Mouse (Mus musculus): ENCODE data around the gene Rpl13. TPM values are rescaled to one million over a fixed set of nuclear protein-coding genes. Genes with fewer than 3 reads are reported as not detected.
"Not testable (repeated sequence)": the region's sequence is repeated elsewhere in the genome, so short reads cannot be mapped to it uniquely, and the experiment has no call there.

Gene Rpl13
- total and polyA plus RNA-seq, 2 experiments from 2014 or later, result 808 to 2,758 TPM

DNA sequence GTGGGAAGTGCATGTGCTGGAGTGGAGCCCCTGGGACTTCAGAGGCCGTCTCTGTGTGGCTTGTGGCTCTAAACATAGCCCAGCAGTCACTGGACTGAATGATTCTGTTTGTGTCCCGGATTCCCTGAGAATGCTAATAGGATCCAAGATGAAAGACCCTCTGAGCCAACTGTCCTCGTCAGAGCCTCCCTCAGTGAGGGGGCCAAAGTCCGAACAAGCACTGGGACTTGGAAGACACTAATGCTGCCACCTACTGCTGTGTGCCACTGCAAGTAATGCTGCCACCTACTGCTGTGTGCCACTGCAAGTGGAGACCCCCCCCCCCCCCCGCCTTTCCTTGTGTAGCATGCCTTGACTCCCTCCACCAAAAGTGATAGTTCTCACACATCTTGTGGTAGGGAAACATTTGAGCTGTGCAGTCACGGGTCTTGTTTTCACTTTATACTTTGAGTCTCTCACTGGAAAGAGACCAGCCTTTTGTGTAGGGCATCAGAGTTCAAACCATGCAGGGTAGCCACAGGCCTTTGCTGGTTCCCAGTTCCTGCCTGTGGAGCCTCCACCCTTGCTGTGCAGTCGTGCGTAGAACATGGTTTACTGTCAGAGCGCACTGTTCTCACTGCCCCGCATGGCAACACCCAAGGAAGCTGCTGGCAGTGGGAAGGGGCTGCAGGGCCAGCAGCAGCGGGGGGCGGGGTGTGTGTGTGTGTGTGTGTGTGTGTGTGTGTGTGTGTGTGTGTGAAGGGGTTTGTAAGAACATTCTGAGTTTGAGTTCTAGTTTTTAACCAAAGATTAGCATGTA is 4.2 kb upstream of the Rpl13 start:
- peaks cover 28% of the 10 kb centered on the region for H3K36me3 ChIP-seq (ENCODE audit: insufficient read depth, low read length)
- WGBS, result 56% methylated on average over 12 of the region's 12 CpGs
- ATAC-seq (peak; percentile 62), DNase-seq (ENCODE audit: low spot score) (peak; percentile 78)
- peak; percentile 51 for TF ChIP-seq CTCF (IDR thresholded peaks at IDR 0.05; ENCODE audit: low read depth)
- H3K4me3 ChIP-seq (ENCODE audit: low read length), result no peak overlapping the region
- H3K4me1 ChIP-seq (ENCODE audit: insufficient read depth, low read length), result no peaks in the 10 kb centered on the region
- H3K9me3 ChIP-seq (ENCODE audit: low read length), result no peaks in the 10 kb centered on the region
- no peak overlapping the region for H3K4me2 ChIP-seq (ENCODE audit: low read depth, low read length)
- peak overlapping the region; percentile 81 for H3K27ac ChIP-seq
- H3K9ac ChIP-seq (replicated peaks; ENCODE audit: low read length), result no peak overlapping the region
- H3K27me3 ChIP-seq (ENCODE audit: insufficient read depth, low read length), result no peaks in the 10 kb centered on the region

DNA sequence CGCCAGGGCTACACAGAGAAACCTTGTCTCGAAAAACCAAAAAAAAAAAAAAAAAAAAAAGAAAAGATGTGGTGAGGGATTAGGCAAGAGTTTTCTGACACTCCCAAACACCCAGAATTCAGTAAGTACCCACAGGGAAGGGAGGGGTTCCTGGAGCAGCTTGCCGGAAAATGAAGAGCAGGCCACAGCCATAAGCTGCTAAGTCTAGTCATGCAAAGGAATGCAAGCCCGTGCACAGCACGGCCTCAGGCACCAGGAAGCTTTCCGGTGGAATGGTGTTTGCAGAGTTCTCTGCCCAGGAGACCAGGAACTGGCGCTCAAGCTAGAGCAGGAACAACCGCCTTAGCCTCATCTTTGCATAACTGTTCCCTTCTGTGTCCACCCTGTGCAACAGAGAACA is 1.9 kb upstream of the Rpl13 start:
- H3K4me2 ChIP-seq (ENCODE audit: low read depth, low read length), result no peak overlapping the region
- TF ChIP-seq CTCF (IDR thresholded peaks at IDR 0.05; ENCODE audit: low read depth), result no peak
- no peaks in the 10 kb centered on the region for H3K9me3 ChIP-seq (ENCODE audit: low read length)
- peaks cover 7% of the 10 kb centered on the region for H3K4me1 ChIP-seq (ENCODE audit: insufficient read depth, low read length)
- ATAC-seq (no peak), DNase-seq (ENCODE audit: low spot score) (no peak)
- H3K4me3 ChIP-seq (ENCODE audit: low read length), result no peak overlapping the region
- no peak overlapping the region for H3K27ac ChIP-seq
- H3K9ac ChIP-seq (replicated peaks; ENCODE audit: low read length), result no peak overlapping the region
- H3K36me3 ChIP-seq (ENCODE audit: insufficient read depth, low read length), result peaks cover 19% of the 10 kb centered on the region; the same call in 1 of the 2 replicates
- no peaks in the 10 kb centered on the region for H3K27me3 ChIP-seq (ENCODE audit: insufficient read depth, low read length)
- WGBS, result 71% methylated on average over 8 of the region's 8 CpGs

DNA sequence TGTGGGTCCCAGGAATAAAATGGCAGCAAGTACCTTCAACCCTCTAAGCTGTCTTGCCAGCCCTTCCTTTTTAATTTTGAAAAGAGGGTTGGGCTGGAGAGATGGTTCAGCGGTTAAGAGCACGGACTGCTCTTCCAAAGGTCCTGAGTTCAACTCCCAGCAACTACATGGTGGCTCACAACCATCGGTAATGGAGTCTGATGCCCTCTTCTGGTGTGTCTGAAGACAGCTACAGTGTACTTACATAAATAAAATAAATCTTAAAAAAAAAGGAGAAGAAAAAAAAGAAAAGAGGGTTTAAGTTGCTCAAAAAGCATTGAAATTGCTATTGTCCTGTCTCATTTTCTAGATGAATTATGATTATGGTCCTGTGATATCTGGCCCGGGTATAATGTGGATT is 906 bp upstream of the Rpl13 start:
- peaks cover 24% of the 10 kb centered on the region; the same call in 1 of the 2 replicates for H3K36me3 ChIP-seq (ENCODE audit: insufficient read depth, low read length)
- no peak overlapping the region for H3K9ac ChIP-seq (replicated peaks; ENCODE audit: low read length)
- no peak overlapping the region; the same call in 1 of the 2 replicates for H3K4me3 ChIP-seq (ENCODE audit: low read length)
- DNase-seq (ENCODE audit: low spot score) (no peak), ATAC-seq (no peak)
- WGBS, result 81% methylated on average over 4 of the region's 4 CpGs
- peak; percentile 19 for TF ChIP-seq CTCF (IDR thresholded peaks at IDR 0.05; ENCODE audit: low read depth)
- H3K4me1 ChIP-seq (ENCODE audit: insufficient read depth, low read length), result peaks cover 7% of the 10 kb centered on the region
- H3K9me3 ChIP-seq (ENCODE audit: low read length), result no peaks in the 10 kb centered on the region
- H3K27me3 ChIP-seq (ENCODE audit: insufficient read depth, low read length), result no peaks in the 10 kb centered on the region
- no peak overlapping the region for H3K27ac ChIP-seq
- peak overlapping the region; percentile 83; the same call in 1 of the 2 replicates for H3K4me2 ChIP-seq (ENCODE audit: low read depth, low read length)

DNA sequence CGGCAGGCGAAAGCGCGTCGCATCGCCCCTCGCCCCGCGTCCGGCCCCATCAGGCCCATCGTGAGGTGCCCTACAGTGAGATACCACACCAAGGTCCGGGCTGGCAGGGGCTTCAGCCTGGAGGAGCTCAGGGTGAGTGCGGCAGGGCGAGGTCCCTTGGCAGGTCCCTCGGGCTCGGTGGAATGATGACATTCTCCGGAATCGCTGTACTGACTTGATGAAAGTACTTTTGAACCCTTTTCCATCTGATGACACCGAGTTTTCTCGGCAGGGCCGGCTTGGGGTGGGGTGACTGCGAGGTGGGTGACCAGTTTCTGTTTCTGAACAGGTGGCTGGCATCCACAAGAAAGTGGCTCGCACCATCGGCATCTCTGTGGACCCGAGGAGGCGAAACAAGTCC is 705 bp downstream of the Rpl13 start:
- peak overlapping the region; percentile 83 for H3K4me2 ChIP-seq (ENCODE audit: low read depth, low read length)
- not testable (repeated sequence) for H3K27me3 ChIP-seq (ENCODE audit: insufficient read depth, low read length); H3K9me3 ChIP-seq (ENCODE audit: low read length); ATAC-seq; DNase-seq (ENCODE audit: low spot score); H3K4me1 ChIP-seq (ENCODE audit: insufficient read depth, low read length)
- H3K27ac ChIP-seq, result peak overlapping the region; percentile 98
- H3K36me3 ChIP-seq (ENCODE audit: insufficient read depth, low read length), result peaks cover 24% of the 10 kb centered on the region; the same call in 1 of the 2 replicates
- WGBS, result under 1% methylated on average over 25 of the region's 26 CpGs
- peak overlapping the region; percentile 91 for H3K4me3 ChIP-seq (ENCODE audit: low read length)
- peak overlapping the region; percentile 93 for H3K9ac ChIP-seq (replicated peaks; ENCODE audit: low read length)

DNA sequence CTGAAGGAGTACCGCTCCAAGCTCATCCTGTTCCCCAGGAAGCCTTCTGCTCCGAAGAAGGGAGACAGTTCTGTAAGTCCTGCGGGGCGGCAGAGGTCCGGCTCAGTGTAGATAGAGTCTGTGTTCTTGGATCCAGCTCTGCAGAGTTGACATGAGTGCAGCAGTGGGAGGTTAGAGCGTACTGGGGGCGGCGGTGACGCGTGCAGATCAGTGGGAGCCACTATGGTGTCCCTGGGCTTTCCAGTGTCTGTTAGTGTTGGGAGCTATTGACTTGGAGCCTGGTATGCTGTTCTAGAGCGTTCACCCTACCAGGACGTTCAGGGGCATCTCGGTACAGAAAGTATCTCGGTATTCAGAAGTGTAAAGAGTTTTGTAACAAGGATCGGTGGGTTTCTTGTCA is 1.1 kb downstream of the Rpl13 start:
- Histone ChIP-seq H3K9ac (replicated peaks; ENCODE audit: low read length) (peak overlapping the region; percentile 93), H3K4me2 (ENCODE audit: low read depth, low read length) (peak overlapping the region; percentile 83), H3K36me3 (ENCODE audit: insufficient read depth, low read length) (peaks cover 20% of the 10 kb centered on the region; the same call in 1 of the 2 replicates), H3K4me3 (ENCODE audit: low read length) (peak overlapping the region; percentile 91), H3K4me1 (ENCODE audit: insufficient read depth, low read length) (peaks cover 7% of the 10 kb centered on the region), H3K9me3 (ENCODE audit: low read length) (no peaks in the 10 kb centered on the region), H3K27ac (peak overlapping the region; percentile 98; the same call in 1 of the 2 replicates), H3K27me3 (ENCODE audit: insufficient read depth, low read length) (no peaks in the 10 kb centered on the region)
- DNase-seq (ENCODE audit: low spot score) (no peak), ATAC-seq (no peak)
- no peak for TF ChIP-seq CTCF (IDR thresholded peaks at IDR 0.05; ENCODE audit: low read depth)
- 20% methylated on average over 14 of the region's 15 CpGs for WGBS

DNA sequence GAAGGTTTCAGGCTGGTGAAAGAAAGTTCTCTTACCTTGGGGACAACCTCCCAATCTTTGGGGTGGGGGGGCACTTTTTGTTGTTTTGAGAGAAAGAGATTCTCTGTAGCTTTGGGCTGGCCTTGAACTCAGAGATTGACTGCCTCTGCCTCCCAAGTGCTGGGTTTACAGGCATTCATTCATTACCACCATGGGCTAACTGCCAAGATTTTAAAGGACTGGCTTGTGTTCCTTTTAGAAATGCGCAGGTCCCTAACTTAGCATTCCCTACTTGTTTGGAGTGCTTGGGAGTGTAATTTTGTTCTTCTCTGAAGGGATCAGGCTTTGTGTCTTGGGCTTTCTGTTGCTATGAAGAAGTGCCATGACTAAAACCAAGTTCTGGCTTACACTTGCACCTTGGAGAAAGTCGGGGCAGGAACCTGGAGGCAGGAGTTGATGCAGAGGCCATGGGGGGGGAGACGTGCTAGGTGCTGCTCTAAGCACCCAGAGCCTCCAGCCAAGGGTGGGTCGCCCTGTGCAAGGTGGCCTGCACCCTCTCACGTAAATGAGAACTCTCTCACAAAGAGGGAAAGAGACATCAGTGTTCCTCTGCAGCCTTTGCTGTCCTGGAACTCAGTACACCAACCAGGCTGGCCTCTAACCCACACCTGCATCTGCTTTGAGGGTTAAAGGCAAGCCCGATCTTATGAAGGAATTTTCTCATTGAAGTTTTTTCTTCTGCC is 2.1 kb downstream of the Rpl13 start:
- TF ChIP-seq CTCF (IDR thresholded peaks at IDR 0.05; ENCODE audit: low read depth), result no peak
- H3K27me3 ChIP-seq (ENCODE audit: insufficient read depth, low read length), result no peaks in the 10 kb centered on the region
- no peak for ATAC-seq
- no peaks in the 10 kb centered on the region for H3K9me3 ChIP-seq (ENCODE audit: low read length)
- 84% methylated on average over 6 of the region's 6 CpGs for WGBS
- no peak overlapping the region for H3K4me3 ChIP-seq (ENCODE audit: low read length)
- H3K4me2 ChIP-seq (ENCODE audit: low read depth, low read length), result peak overlapping the region; percentile 83; the same call in 1 of the 2 replicates
- no peak for DNase-seq (ENCODE audit: low spot score)
- peaks cover 18% of the 10 kb centered on the region; the same call in 1 of the 2 replicates for H3K36me3 ChIP-seq (ENCODE audit: insufficient read depth, low read length)
- peak overlapping the region; percentile 93; the same call in 1 of the 2 replicates for H3K9ac ChIP-seq (replicated peaks; ENCODE audit: low read length)
- H3K27ac ChIP-seq, result no peak overlapping the region
- H3K4me1 ChIP-seq (ENCODE audit: insufficient read depth, low read length), result peaks cover 7% of the 10 kb centered on the region

Measured in hindbrain, postnatal 0 days (tissue).